Mouse (Mus musculus) thymus, adult 18-20 months (tissue): Measurements from ENCODE around the gene Vnn3.

ENCODE experiments used
- DNase-seq, 2 experiments: peaks; one replicate each; pipeline ENCODE4 v3.0.0; 2022; ENCODE audit warnings: mixed read lengths in 2 of 2

The Vnn3 gene

DNA sequence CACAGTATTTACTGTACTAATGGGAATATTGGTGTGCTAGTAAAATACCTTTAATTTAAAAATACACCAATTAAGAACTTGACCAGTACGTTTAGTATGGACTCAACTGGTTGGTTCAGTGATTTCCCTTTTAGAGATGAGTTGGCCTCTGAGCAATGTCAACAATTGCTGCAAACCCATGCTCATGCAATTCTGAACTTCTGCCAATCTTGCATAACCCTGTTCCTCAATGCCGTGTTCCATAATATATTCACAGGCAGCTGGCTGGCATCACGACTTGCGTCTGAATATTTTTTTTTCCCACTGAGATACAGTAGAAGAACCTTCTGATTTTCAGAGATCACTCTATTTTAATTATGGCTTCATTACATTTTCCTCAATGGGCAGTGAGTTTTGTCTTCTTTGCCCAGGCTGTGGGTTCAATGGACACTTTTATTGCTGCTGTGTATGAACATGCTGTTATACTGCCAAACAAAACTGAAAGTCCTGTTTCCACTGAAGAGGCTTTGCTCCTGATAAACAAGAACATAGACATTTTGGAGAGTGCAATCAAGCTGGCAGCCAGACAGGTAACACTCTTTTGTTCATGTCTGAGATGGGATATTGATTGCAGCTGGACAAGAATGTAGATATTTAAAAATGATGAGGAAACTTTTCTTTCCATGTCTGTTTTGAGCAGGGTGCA, at the start of gene Vnn3:
Gene Vnn3, plus strand, starts transcription at position 235 of the 685 bp plus-strand sequence.
- DNase-seq: no peak

DNA sequence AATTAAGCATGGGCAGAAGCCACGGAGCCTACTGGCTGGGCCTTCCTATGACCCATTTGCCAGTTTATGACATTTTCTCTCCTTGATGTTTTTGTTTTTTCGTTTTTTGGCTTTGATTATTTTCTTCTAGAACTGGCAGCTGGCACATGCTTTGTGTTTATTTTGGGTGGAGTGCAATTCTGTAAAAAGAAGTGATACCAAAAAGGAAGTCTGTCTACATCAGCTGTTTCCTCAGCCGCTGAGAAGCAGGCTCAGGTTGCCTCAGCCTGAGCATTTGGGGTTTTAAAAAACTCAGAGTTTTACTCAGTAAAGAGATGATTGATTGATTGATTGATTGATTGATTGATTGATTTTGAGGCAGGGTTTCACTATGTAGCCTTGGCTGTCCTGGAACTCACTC, 48.4 kb upstream of the Vnn3 start:
- DNase-seq: no peak

DNA sequence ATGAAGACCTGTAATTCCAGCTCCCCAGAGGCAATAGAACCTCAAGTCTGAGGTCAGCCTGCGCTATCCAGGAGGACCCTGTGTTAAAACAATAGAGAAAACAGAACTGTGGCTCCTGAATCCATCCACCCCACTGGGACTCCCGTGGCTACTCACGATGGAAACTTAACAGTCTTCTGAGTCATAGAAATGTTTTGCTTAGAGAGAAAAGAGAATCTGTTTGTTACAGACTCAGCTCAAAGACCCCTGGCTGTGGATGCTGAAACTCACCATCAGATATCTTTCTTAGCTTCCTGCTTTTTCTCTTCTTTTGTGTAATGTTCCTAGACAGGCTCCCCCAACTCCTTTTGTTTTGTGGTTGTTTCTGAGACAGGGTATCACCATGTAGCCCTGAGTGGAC, 46.6 kb upstream of the Vnn3 start:
- DNase-seq: no peak

DNA sequence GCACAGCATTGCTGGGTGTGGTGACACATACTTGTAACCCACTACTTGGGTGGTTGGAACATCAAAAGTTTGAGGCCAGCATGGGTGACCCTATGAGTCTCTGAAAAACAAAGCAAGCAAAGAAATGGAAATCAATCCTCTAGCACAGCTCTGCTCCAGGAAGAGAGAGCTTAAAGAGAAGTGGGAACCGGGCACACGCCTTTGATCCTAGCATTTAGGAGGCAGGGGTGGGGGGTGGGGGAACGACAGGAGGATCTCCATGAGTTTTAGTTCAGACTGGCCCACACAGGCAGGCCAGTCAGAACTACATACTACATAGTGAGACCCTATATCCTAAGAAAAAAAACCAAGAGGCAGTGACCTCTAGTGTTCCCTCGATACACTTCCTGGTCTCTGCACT, 45.1 kb upstream of the Vnn3 start:
- no peak for DNase-seq

DNA sequence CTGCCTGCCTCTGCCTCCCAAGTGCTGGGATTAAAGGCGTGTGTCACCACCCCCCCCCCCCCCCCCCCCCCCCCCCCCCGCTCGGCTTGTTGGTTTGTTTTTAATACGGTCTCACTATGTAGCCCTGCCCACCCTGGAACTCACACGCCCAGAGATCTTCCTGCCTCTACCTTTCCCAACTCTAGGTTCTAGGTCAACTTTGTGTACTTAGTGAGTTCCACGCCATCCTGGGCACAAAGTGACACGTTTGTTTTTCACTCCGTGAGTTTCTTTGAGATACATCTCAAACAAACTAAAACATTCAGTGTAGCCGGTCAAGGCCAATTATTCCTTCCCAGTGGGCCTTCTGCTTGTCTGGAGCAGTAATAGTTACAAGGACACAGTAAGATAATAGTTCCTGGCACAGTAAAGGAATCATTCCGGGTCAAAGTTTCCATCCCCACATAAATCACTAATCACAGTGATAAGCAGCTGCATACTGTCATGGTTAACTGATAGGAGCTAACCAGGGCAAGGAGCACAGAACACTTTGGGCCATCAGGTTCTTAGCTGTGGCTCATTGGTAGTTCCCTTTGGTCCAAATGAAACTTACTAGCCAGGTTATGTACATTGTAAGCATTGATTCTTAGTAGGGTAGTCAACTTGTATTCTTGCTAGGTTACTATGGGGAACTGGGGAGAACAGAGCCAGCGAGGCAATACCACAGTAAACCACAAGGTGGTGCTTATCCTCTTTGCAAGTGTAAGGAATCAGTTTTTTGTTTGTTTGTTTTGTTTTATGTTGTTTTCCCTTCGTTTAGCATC, 39.4 kb upstream of the Vnn3 start:
- no peak for DNase-seq

DNA sequence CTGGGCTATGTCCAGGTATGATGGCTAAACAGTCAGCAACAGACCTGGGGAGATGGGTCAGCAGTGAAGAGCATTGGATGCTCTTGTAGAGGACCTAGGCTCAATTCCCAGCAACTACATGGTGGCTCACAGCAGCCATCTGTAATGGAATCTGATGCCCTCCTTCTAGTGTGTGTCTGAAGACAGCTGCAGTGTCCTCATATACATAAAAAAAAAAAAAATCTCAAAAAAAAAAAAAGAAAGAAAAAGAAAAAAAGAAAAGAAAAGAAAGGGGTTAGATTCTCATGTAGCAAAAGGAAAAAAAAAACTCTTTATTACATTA, 38.9 kb upstream of the Vnn3 start:
- no peak for DNase-seq

DNA sequence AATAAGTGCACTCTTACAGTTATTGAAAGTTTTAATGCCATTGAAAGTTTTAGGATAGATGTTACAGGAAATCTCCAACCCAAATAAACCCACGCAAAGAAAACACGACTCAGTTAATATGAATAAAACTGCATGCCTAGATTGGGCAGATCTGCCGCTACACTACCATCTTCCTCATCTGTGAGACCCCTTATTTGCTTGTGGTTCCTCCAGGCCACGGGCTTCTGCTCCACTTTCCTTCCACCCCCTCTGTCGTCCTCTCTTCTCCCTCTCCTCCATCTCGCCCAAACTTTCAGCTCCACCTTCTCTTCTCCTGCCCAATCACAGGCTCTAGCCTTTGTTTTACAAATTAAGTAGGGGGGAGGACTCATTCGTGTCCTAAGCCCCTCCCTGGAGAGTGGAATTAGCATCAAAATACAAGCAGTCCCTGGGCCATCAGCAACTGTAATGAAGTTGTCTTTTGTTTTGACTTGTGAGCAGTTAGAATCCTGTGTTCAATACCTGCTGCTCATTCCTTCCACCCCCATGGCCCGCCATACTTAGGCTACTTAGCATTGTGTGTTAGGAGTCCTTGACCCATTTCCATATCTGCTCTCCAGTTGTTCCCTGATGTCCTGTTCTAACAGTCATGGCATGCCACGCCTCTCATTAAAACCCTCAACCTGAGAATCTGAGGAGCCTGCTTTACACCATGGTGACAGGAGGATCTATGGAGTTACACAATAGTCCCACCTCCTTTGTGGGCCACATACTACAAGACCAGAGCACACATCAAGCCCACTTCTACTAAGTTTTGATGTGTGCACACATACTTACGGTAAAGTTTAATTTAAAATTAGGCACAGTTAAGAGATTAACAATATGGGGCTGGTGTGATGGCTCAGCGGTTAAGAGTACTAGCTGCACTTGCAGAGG, 38.2 kb upstream of the Vnn3 start:
- no peak for DNase-seq

DNA sequence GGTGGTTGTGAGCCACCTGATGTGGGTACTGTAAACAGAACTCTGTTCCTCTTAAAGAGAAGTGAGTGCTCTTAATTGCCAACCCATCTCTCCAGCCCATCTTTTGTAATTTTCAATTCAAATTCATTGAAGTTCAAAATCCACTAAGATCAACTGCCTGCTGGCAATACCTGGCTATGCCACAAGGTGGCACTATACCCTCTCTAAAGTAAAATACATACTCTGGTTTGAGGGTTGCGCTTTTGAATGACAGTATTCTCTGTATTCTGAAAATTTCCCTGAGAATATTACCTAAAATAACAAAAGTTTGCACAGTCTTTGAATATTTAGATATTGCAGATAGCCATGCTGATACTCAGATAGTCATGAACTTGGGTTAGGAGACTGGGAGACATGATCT, 36.1 kb upstream of the Vnn3 start:
- DNase-seq: no peak

DNA sequence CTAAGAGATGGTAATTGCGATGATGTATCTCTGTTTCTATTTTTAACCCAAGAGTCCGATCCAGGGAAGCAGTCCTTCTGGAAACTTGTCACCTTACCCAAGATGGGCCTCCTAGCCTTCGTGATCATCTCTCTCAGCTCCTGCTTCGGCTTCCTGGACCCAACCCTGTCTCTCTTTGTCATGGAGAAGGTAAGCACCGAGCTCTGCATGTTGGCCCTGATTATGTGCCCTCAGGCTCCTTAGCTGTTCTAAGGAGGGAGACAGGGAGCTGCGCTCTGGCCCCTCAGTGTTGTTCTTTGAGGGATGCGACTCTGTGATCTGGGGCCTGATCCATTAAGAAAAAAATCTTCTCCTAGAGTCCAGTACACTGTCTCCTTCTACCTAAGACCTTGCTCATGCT, 35.0 kb upstream of the Vnn3 start:
- DNase-seq: no peak

DNA sequence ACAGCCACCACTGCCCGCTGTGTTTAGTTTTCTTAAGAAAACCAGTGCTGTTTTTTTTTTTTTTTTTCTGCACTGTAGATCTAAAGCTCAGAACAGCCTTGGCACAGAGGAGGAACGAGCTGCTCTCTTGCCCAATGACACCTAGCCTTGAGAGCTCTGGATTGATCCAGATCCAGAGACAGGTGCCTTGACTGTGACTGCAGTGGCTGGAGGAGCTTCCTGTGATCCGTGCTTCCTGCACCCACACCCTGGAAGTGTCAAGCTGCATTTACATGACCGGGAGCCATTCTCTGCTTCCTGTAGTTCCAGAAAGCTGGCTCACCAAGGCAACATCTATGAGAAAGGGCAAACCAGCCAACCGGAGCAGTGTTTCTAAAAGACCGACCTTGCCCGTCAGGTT, 24.7 kb upstream of the Vnn3 start:
- no peak for DNase-seq

DNA sequence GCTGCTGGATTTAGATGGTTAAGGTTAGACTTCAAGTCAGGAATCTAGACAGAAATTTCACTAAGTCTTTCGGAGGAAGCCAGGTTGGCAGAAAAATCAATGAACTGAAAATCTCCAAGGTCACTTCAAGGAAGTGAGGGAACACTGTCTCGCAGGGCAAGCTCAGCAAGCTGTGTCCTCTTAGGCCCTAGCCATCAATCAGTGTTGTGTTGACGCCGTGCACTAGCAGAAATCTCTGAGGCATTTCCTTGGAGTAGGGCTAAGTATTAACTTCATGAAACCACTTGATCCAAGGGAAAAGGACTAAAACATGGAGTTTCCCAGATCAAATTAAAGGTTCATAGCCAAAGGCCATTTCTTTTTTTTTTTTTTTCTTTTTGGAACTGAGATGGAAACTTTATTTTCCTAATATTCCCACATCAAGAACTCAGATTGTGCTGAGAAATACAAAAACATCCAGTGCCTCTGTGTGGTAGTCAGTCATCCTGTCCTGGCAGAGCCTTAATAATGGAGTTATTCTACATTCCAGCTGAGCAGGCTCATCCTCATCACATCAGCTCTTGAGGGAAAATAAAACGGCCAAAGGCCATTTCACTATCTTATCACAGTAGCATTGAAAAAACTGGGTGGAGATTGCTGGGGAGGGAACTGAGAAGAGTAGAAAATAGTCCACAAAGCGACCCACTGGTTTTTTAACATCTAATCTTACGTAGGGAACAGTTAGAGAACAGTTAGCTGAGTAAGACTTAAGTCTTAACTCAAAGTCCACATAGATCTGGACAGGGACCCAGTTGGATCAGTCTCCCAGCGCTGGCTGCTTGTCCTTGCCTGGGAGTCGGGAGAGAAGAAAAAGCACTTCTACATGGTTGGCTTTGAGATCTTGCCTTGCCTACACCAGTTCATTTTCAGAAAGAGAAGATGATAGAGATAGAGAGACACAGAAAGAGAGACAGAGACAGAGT, 15.0 kb upstream of the Vnn3 start:
- no peak for DNase-seq

DNA sequence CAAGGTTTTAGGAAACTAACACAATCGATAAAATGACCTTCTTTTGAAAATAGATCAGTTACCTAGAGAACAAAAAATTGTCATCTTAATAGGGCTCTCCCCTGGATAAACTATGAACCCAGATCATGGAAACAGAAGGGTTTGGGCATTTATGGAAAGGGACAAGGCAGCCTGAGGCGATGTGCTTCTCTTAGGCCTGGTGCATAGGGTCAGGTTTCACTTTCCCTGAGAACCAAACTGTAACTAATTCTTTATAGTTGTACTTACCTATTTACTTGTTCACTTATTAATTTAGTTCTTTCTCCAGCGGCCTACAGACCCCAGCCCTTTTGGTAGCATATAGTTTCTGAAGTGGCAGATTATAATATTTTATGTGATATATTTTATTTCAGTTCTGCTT, 14.1 kb upstream of the Vnn3 start:
- no peak for DNase-seq

DNA sequence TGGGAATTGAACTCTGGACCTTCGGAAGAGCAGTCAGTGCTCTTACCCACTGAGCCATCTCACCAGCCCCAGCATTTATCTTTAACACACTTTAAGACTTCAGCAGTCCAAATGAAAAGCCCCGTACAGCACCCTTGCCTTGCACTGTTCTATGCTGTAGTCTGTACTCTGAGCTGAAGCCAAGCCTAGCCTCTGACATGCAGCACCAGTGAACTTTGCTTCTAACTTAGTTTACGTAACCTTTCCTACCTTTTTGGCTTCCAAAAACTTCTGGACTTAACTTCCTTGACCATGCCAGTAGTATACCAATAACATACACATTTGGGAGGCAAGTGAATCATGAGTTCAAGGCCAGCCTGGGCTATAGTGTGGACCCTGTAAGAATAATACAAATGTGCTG, 12.4 kb upstream of the Vnn3 start:
- no peak for DNase-seq

DNA sequence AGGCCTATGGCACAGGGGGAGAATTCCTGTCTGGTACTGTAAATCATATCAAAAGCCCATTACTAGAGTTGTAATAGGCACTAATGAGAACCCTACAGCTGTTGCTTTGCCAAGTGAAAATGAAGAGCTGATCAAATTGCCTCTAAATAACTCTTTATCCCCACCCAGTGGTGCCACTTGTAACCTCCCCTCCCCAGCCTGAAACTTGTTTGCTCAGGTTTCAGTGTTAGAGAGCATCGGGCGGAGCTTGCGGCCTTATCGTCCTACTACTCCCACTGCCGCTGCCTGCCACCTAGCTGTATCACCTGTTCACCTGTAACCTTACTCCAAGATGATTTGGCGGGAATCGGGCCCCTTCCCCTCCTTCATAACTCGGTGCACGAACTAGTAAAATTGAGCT, 11.9 kb upstream of the Vnn3 start:
- no peak for DNase-seq

DNA sequence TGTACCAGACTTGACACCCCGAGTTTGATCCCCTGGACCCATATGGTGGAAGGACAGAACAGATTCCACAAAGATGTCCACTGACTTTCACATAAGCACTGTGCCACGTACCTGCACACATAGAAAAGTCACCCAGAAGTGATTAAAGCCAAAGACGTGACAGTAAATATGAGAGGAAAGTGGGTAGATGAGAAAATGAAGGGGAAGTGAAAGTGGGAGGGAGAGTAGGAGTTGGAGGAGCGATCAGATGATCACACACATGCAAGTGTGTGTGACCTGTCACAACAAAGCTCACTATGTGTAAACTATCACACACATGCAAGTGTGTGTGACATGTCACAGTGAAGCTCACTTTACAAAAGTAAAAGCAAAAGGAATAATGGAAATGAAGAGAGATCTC, 10.8 kb upstream of the Vnn3 start:
- no peak for DNase-seq

DNA sequence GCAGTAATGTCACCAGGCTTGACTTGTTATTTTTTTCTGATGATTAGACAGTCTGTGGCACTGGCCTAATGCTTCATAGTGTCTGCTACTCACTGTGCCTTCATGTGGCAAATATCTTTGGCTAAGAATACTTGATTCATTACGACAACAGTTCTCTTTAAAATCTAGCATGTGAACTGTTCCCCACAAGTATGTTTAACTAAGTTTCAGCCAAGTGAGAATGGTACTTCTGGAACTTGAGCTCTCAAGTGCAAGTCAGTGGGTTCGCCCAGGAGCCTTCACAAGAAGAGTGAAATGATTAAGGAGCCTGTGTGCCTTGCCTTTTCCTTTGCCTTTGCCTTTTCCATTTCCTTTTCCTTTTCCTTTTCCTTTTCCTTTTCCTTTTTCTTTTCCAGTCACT, 834 bp downstream of the Vnn3 start:
- no peak for DNase-seq

DNA sequence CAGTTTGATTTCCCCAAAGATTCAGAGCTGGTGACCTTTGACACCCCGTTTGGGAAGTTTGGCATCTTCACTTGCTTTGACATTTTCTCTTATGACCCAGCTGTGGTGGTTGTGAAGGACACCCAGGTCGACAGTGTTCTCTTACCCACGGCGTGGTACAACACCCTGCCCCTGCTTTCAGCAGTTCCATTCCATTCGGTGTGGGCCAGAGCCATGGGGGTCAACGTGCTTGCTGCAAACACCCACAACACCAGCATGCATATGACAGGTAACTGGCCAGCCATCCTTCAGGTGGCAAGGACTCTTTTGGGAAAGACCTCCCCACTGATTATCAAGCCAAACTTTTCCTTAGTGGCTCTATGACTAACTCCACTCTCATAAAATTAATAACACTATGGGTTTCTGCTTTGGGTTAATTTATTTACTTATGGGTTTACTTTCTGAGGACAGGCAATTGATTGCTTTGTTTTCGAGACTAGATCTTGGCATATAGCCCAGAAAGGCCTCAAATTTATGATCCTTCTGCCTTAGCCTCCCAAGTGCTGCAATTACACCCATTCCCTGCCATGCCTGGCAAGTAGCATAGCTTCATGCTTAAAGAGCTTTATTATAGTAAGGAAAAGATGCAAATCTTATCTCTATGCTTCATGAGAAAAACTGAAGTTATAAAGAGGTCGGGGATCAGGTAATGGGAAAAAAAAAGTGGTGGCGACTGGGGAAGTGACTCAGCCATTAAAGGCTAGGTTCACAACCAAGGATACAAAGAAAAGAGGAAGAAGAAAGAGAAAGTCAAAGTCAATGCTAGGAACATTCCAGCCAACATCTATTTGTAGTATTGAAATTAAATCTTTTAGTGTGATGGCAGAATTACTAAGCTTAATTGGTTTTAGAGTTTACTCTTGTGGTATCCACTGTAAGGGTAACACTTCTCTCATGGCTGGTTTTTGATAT, 13.4 kb downstream of the Vnn3 start:
- DNase-seq: no peak

DNA sequence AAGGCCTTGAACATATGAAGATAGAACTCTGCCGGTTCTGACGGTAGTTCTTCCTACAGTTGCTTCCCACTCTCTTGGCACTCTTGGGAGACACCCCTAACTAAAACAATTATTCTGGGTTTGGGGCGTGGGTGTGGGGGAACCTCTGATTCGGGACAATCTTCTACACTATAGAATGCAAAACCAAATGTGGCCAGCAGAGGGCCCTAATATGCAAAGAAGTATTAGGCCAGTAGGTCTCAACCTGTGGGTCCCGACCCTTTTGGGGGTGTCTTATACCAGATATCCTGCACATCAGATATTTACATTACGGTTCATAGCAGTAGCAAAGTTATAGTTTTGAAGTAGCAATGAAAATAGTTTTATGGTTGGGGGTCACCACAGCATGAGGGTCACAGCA, 29.4 kb downstream of the Vnn3 start:
- DNase-seq: no peak

DNA sequence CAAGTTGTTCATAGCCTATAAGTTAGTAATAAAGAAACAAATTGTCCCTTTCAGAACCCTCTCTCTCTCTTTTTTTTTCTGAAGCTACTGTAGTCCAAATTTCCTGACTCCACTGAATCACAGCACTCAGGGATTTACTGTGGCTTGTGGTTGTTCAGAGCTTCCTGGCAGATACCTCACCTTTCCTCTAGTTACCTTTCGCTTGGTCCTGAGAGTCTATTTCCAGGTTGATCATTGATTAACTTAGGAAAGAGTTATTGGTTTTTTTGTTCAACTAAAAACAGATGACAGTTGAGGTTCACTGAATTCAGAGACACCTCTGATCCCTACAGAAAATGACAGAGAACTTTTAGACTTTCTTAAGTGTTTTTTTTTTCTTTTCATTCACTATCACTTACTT, 33.6 kb downstream of the Vnn3 start:
- DNase-seq: no peak

DNA sequence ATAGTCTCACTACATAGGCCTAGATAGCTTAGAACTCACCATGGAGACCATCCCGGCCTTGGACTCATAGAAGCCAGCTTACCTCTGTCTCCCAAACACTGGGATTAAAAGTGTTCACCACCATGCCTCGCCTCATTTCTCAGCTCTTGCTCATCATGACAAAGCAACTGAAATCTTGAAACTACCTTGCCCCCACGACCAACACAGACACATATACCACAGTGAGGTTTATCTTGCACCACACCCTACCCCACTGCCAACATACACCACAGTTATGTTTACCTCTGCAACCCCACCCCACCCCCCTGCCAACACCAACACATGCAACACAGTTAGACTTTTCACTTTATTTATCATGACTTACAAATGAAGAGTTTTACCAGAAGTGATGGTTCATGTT, 34.8 kb downstream of the Vnn3 start:
- DNase-seq: no peak

DNA sequence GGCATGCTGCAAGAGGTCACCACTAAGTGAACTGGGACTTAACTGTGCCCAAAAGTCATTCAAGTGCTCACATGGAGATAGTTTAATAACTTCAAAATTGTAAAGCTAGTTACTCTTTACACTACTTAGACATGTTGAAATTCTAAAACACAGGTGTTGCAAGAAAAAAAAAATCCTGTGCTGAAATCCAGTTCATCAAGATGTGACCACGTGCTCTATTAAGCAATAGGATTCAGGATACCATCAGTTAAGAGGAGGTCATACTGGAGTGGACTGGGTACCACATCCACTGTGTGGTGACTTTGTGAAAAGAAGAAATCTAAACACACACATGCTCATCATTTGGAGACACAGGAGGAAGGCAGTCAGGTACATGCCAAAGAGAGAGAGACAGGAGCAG, 41.7 kb downstream of the Vnn3 start:
- DNase-seq: no peak
